Mouse (Mus musculus): ENCODE data around the gene Cemip2. TPM values are rescaled to one million over a fixed set of nuclear protein-coding genes. Genes with fewer than 3 reads are reported as not detected.

The Cemip2 gene
- polyA plus RNA-seq, 1 experiment from 2014 or later = 89.1 TPM

- 72% methylated on average over 3 of the region's 3 CpGs for WGBS
- H3K36me3 ChIP-seq = peaks cover 49% of the 10 kb centered on the region
Measured at GRCm38 (mm10) chr19:21794569-21794968, 16.4 kb downstream of the Cemip2 start.

DNA sequence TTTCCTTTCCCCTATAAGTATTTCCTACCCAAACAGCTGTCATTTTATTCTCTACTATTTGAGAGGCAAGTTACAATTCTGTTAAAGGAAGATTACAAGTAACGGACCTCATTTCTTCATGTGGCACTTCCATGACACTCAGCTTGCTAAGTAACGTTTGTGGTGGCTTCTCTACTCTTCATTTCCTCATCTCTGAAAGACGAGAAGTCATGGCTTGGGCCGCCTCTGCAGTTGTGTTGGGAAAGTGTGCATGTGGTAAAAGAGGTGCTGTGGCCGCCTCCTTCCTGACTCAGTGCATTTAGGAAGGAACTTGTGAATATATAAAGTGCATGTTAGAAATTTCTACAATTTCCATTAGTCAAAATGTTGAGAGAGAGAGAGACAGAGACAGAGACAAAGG lies 18.2 kb downstream of the Cemip2 start:
- Histone ChIP-seq H3K4me2 (replicated peaks) (no peak overlapping the region), H3K4me1 (peaks cover 9% of the 10 kb centered on the region; the same call in 1 of the 2 replicates), H3K4me3 (no peak overlapping the region), H3K27me3 (replicated peaks) (no peaks in the 10 kb centered on the region), H3K36me3 (peaks cover 59% of the 10 kb centered on the region), H3K9me3 (no peaks in the 10 kb centered on the region), H3K9ac (no peak overlapping the region), H3K27ac (no peak overlapping the region)
- WGBS = 91% methylated on average over 5 of the region's 5 CpGs
- ATAC-seq (ENCODE audit: low FRiP score, low read depth) = no peak

More at GRCm38 (mm10) chr19:21794569-21794968, 16.4 kb downstream of the Cemip2 start:
- ATAC-seq (ENCODE audit: low FRiP score, low read depth) = no peak
- Histone ChIP-seq H3K27me3 (replicated peaks) (no peaks in the 10 kb centered on the region), H3K9me3 (no peaks in the 10 kb centered on the region), H3K9ac (no peak overlapping the region), H3K4me2 (replicated peaks) (no peak overlapping the region), H3K4me1 (peaks cover 22% of the 10 kb centered on the region), H3K27ac (no peak overlapping the region), H3K4me3 (no peak overlapping the region)

GRCm38 (mm10) chr19:21798700-21799099 lies 20.6 kb downstream of the Cemip2 start:
- ATAC-seq (ENCODE audit: low FRiP score, low read depth) = no peak
- no peak overlapping the region for H3K27ac ChIP-seq
- H3K4me2 ChIP-seq (replicated peaks) = no peak overlapping the region
- 34% methylated on average over 3 of the region's 3 CpGs for WGBS
- H3K9ac ChIP-seq = no peak overlapping the region
- peaks cover 9% of the 10 kb centered on the region; the same call in 1 of the 2 replicates for H3K4me1 ChIP-seq
- no peaks in the 10 kb centered on the region for H3K9me3 ChIP-seq
- no peaks in the 10 kb centered on the region for H3K27me3 ChIP-seq (replicated peaks)
- no peak overlapping the region for H3K4me3 ChIP-seq
- peaks cover 69% of the 10 kb centered on the region for H3K36me3 ChIP-seq

DNA sequence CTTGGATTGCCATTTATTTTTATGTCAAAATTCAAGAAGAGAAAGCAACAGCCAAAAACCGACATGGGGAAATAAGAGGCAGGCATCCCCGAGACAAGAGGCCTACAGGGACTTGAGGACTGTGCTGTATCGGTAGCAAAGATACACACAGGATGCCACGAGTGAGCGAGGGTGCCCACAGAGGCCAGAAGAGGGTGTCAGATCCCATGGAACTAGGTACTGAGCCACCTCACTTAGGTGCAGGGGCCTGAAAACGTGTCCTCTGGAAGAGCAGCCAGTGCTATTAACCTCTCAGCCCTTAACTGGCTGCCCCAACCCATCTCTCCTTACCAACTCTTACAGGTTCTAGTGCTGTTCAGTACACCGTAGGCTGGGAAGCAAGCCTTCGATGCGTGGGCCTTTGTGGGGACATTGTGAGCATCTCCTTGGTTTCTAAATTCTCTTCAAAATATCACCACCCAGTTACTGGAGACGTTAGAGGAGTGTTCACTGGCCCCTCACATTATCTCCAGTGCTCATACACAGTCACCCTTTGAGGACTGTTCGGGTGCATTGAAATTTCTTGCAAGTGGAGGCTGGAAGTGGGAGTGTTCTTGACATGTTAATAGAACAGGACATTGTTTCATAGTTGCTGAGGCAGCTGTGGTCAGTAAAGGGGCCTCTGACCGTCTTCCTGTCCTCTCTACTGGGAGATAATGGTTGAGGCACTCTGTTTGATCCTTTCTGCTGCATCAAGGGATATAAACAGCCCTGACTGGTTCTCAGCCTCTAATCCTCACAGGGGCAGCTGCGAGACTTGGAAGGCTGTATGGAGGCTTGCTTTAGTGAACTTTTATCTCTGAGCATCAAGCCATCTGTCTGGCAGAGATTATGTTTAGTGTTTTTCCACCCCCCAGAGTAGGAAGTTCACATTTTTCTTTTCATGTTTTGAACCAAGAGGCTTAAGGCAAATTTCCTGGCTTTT lies 21.6 kb downstream of the Cemip2 start:
- Histone ChIP-seq H3K27ac (no peak overlapping the region), H3K9ac (no peak overlapping the region), H3K4me3 (no peak overlapping the region), H3K27me3 (replicated peaks) (no peaks in the 10 kb centered on the region), H3K4me1 (peaks cover 9% of the 10 kb centered on the region; the same call in 1 of the 2 replicates), H3K36me3 (peaks cover 69% of the 10 kb centered on the region), H3K4me2 (replicated peaks) (no peak overlapping the region), H3K9me3 (no peaks in the 10 kb centered on the region)
- WGBS = 68% methylated on average over 13 of the region's 13 CpGs
- ATAC-seq (ENCODE audit: low FRiP score, low read depth) = no peak

DNA sequence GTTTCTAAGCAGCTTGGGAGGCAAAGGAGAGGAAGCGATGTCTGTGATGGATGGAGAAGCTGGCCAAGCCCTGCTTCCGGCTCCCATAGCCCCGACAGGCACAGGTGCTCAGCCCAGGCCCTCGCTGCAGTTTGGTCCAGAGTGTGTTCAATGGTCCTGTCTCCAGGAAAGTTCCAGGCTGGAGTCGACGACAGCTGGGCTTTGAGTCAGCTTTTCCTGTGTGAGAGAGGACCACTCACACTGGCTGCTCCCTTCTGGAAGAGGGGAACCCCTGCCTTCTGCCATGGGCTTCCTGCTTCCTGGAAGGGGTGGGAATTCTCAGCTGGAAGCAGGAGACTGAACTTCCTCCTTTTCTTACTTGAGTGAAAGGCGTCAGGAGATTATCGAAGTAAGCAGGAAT lies 26.3 kb downstream of the Cemip2 start:
- peaks cover 84% of the 10 kb centered on the region for H3K36me3 ChIP-seq

GRCm38 (mm10) chr19:21805305-21805704 lies 27.2 kb downstream of the Cemip2 start:
- Histone ChIP-seq H3K4me2 (replicated peaks) (no peak overlapping the region), H3K27ac (no peak overlapping the region), H3K9ac (no peak overlapping the region), H3K4me3 (no peak overlapping the region), H3K27me3 (replicated peaks) (no peaks in the 10 kb centered on the region), H3K4me1 (no peaks in the 10 kb centered on the region), H3K36me3 (peaks cover 87% of the 10 kb centered on the region), H3K9me3 (no peaks in the 10 kb centered on the region)
- no peak for ATAC-seq (ENCODE audit: low FRiP score, low read depth)
- 93% methylated on average over 3 of the region's 3 CpGs for WGBS

More for the DNA sequence above, 26.3 kb downstream of the Cemip2 start:
- no peak for ATAC-seq (ENCODE audit: low FRiP score, low read depth)
- H3K4me2 ChIP-seq (replicated peaks) = no peak overlapping the region
- WGBS = 92% methylated on average over 8 of the region's 8 CpGs
- 0 out of 2 replicates have a peak, but pooled peaks cover 1% of the 10 kb centered on the region for H3K4me1 ChIP-seq
- H3K27me3 ChIP-seq (replicated peaks) = no peaks in the 10 kb centered on the region
- H3K9ac ChIP-seq = no peak overlapping the region
- H3K9me3 ChIP-seq = no peaks in the 10 kb centered on the region
- H3K4me3 ChIP-seq = no peak overlapping the region
- H3K27ac ChIP-seq = no peak overlapping the region

DNA sequence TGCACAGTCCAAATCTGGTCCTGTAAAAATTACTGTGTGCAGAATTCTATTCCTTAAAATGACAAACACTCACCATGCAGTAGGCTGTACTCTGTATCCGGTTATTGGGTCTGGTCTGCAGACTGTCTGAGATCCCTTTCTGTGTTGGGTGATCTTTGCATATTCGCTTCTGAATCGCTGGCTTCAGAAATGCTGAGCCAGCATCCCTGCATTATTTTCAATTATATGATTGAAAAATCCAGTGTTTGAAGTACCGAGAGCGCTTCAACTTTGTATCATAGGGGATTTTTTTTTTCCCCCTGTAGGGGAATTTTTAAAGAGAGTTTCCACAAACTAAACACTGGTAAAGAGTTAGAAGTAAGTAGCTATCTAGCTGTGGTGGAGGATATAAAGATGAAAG lies 32.0 kb downstream of the Cemip2 start:
- ATAC-seq (ENCODE audit: low FRiP score, low read depth) = no peak
- H3K4me1 ChIP-seq = no peaks in the 10 kb centered on the region
- WGBS = 94% methylated on average over 5 of the region's 5 CpGs
- H3K9ac ChIP-seq = no peak overlapping the region
- no peak overlapping the region for H3K27ac ChIP-seq
- H3K36me3 ChIP-seq = peaks cover 89% of the 10 kb centered on the region
- no peaks in the 10 kb centered on the region for H3K27me3 ChIP-seq (replicated peaks)
- H3K4me2 ChIP-seq (replicated peaks) = no peak overlapping the region
- H3K4me3 ChIP-seq = no peak overlapping the region
- H3K9me3 ChIP-seq = no peaks in the 10 kb centered on the region

GRCm38 (mm10) chr19:21813560-21813959 lies 35.4 kb downstream of the Cemip2 start:
- Histone ChIP-seq H3K4me2 (replicated peaks) (no peak overlapping the region), H3K9ac (no peak overlapping the region), H3K9me3 (no peaks in the 10 kb centered on the region), H3K4me3 (no peak overlapping the region), H3K4me1 (no peaks in the 10 kb centered on the region), H3K36me3 (peaks cover 88% of the 10 kb centered on the region), H3K27ac (no peak overlapping the region), H3K27me3 (replicated peaks) (no peaks in the 10 kb centered on the region)
- no peak for ATAC-seq (ENCODE audit: low FRiP score, low read depth)
- 94% methylated on average over 13 of the region's 13 CpGs for WGBS

DNA sequence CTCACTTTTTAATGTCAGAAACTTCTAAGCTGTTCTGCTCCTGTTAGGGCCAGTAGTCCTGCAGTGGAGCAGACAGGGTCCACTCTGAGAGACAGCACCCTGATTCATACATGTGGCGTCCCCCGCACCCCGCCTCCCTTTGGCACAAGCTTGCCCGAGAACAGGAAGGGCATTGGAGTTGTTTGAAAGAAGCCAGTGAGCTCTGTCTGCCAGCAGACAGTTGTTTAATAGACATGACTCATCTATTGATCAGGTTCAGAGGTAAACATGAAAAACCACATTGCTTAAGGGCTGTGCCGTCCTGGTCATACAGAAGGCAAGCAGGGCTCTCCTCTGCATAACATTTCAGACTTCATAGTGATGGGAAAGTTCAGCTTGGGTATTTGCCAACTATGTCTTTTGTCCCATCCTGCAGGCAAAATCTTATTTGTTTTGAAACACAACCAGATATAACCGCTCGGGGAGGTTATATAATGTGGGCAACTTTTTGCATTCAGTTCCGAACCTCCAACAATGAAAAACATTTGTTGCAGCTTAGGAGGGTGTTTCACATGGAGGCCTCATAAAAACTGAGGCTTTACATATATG lies 36.4 kb downstream of the Cemip2 start:
- Histone ChIP-seq H3K4me1 (no peaks in the 10 kb centered on the region), H3K4me2 (replicated peaks) (no peak overlapping the region), H3K27ac (no peak overlapping the region), H3K9ac (no peak overlapping the region), H3K27me3 (replicated peaks) (no peaks in the 10 kb centered on the region), H3K9me3 (no peaks in the 10 kb centered on the region), H3K4me3 (no peak overlapping the region), H3K36me3 (peaks cover 87% of the 10 kb centered on the region)
- ATAC-seq (ENCODE audit: low FRiP score, low read depth) = no peak
- 88% methylated on average over 8 of the region's 8 CpGs for WGBS

DNA sequence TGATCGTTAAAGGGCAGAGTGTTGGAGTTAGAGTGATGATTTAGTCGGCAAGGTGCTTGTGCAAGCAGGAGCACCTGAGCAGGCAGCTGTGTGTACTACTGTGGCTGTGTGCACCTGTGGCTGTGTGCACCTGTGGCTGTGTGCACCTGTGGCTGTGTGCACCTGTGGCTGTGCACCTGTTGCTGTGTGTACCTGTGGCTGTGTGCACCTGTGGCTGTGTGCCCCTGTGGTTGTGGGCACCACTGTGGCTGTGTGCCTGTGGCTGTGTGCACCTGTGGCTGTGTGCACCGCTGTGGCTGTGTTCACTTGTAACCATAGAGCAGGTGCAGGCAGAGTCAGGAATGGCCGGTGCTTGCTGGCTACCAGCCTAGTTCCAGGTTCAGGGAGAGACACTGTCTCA lies 38.1 kb downstream of the Cemip2 start:
- Histone ChIP-seq H3K36me3 (peaks cover 84% of the 10 kb centered on the region), H3K27me3 (replicated peaks) (no peaks in the 10 kb centered on the region), H3K4me2 (replicated peaks) (no peak overlapping the region), H3K4me1 (no peaks in the 10 kb centered on the region), H3K4me3 (no peak overlapping the region), H3K27ac (no peak overlapping the region), H3K9me3 (no peaks in the 10 kb centered on the region), H3K9ac (no peak overlapping the region)
- no peak for ATAC-seq (ENCODE audit: low FRiP score, low read depth)
- 93% methylated on average over 4 of the region's 4 CpGs for WGBS

DNA sequence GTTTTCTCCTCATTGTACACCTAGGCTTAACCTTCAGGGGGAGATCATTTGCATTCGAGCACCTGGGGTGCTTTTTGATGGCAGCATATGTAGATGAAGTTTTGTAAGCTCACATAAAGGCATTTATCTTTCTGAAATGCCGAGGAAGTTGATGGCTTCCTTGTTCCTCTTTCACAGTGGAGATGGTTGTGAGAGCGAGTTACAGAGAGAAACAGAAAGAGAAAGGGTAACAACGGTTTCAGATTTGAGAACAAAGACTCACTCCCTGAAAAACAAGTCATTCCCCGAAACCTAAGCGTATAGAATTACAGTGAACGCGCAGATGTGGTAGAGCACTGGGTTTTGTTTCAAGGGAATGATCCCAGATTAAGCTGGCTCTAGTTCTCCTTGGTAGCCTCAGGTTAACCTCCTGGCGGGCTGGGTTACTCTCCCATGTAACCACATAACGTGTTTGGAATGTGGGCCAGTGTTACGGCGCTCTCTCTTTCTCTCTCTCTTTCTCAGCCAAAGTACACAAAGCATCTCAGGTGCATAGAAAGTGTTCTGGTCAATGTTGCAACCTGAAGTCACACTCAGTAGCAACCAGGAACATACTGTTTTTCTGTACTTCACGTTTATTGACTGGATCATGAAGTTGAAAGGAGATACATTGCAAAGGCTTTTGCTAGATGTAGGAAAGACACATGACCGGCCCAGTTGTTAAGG lies 40.0 kb downstream of the Cemip2 start:
- no peaks in the 10 kb centered on the region for H3K27me3 ChIP-seq (replicated peaks)
- ATAC-seq (ENCODE audit: low FRiP score, low read depth) = no peak
- H3K4me3 ChIP-seq = no peak overlapping the region
- no peaks in the 10 kb centered on the region for H3K9me3 ChIP-seq
- H3K36me3 ChIP-seq = peaks cover 79% of the 10 kb centered on the region
- H3K4me2 ChIP-seq (replicated peaks) = no peak overlapping the region
- no peaks in the 10 kb centered on the region for H3K4me1 ChIP-seq
- no peak overlapping the region for H3K9ac ChIP-seq
- no peak overlapping the region for H3K27ac ChIP-seq
- 90% methylated on average over 14 of the region's 14 CpGs for WGBS

GRCm38 (mm10) chr19:21819585-21819984 lies 41.4 kb downstream of the Cemip2 start:
- 88% methylated on average over 5 of the region's 5 CpGs for WGBS
- Histone ChIP-seq H3K27me3 (replicated peaks) (no peaks in the 10 kb centered on the region), H3K4me2 (replicated peaks) (no peak overlapping the region), H3K9ac (no peak overlapping the region), H3K36me3 (peaks cover 75% of the 10 kb centered on the region), H3K27ac (no peak overlapping the region), H3K9me3 (no peaks in the 10 kb centered on the region), H3K4me1 (no peaks in the 10 kb centered on the region), H3K4me3 (no peak overlapping the region)
- no peak for ATAC-seq (ENCODE audit: low FRiP score, low read depth)

Measured in neural tube, embryonic 12.5 days (tissue).